Mouse (Mus musculus): Measurements from ENCODE around the gene Fsd2.

- TF ChIP-seq POLR2A (IDR thresholded peaks at IDR 0.05; ENCODE audit: borderline replicate concordance, extremely low read depth, insufficient read depth, insufficient read length, poor library complexity, severe bottlenecking) (no peak), CTCF (IDR thresholded peaks at IDR 0.05; ENCODE audit: borderline replicate concordance, extremely low read depth, insufficient read depth, insufficient read length) (no peak)
Observed at GRCm38 (mm10) chr7:81615031-81615430, 48.3 kb upstream of the Fsd2 start.

All from brain, embryonic 14.5 days (tissue).